ENCODE assay signal across 12 mouse cellular contexts in the genomic region with DNA sequence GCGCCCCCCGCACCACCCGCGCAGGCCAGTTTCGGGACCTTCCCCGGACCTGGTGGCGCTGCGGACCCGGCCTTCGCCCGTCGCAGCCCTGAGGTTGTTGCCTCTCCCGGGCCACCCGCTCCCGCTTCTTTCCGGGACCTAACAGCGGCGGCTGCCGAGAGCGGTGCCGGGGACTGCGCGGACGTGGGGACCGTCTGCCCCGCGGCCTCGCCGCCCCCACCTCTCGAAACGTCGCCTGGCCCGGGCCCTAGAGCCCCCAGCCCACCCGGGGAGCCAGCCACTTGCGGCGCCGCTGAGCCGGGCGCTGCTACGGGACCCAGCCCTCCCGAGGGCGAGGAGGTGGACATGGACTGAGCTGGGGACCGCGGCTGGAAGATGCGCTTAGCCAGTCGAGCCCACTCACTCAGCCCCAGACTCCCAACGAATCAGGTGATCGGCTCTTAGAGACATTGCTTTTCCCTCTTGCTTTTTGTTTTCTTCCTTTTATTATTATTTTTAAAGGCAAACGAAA. TPM values are rescaled to one million over a fixed set of nuclear protein-coding genes. Genes with fewer than 3 reads are reported as not detected.
DNase-seq lines count a peak whose midpoint lies in the region; ATAC-seq and TF ChIP-seq lines count a peak whose summit lies in the region.
"Had no signal": no experiment of that assay in that cellular context is flagged by ENCODE, and none has a peak within 500 bp of the region (broad histone marks: within the 10 kb centered on the region; RNA-seq: fewer than 3 reads in every experiment).

No protein-coding gene starts in this region.

- WGBS in forebrain, embryonic 10.5 days = under 1% methylated on average over 48 of the region's 49 CpGs
- 0% methylated on average over 39 of the region's 49 CpGs for WGBS in forebrain, embryonic 16.5 days
- under 1% methylated on average over 45 of the region's 49 CpGs for WGBS in embryonic facial prominence, embryonic 13.5 days
- WGBS in limb, embryonic 12.5 days = under 1% methylated on average over 49 of the region's 49 CpGs

- no peak overlapping the region for H3K4me2 ChIP-seq in forebrain, embryonic 16.5 days (ENCODE audit: low read length)
- 0 out of 2 replicates have a peak overlapping the region, but pooled peaks have one; percentile 5 for H3K4me2 ChIP-seq in embryonic facial prominence, embryonic 13.5 days
- H3K4me2 ChIP-seq in limb, embryonic 12.5 days = peak overlapping the region; percentile 23

- H3K4me3 ChIP-seq in forebrain, embryonic 10.5 days = peak overlapping the region; percentile 42
- H3K4me3 ChIP-seq in forebrain, embryonic 16.5 days (replicated peaks; ENCODE audit: low read length) = no peak overlapping the region; the same call in 1 of the 2 replicates
- H3K4me3 ChIP-seq in ES-Bruce4 (ENCODE audit: low read depth, low read length) = peak overlapping the region; percentile 38; the same call in 1 of the 2 replicates
- peak overlapping the region; percentile 20; the same call in 1 of the 2 replicates for H3K4me3 ChIP-seq in embryonic facial prominence, embryonic 13.5 days
- H3K4me3 ChIP-seq in limb, embryonic 12.5 days (replicated peaks) = peak overlapping the region; percentile 24

- peak overlapping the region; percentile 67 for H3K27ac ChIP-seq in forebrain, embryonic 10.5 days
- H3K27ac ChIP-seq in forebrain, embryonic 16.5 days (ENCODE audit: low read length) = no peak overlapping the region
- no peak overlapping the region for H3K27ac ChIP-seq in ES-Bruce4 (ENCODE audit: insufficient read depth, low read length)
- H3K27ac ChIP-seq in embryonic facial prominence, embryonic 13.5 days = no peak overlapping the region
- H3K27ac ChIP-seq in limb, embryonic 12.5 days = no peak overlapping the region

- no peak for TF ChIP-seq POLR2A in ES-Bruce4 (IDR thresholded peaks at IDR 0.05; ENCODE audit: insufficient read depth, low read length)

- H3K9me3 ChIP-seq in forebrain, embryonic 10.5 days = no peaks in the 10 kb centered on the region
- no peaks in the 10 kb centered on the region for H3K9me3 ChIP-seq in forebrain, embryonic 16.5 days (ENCODE audit: control insufficient read depth, low read length)
- no peaks in the 10 kb centered on the region for H3K9me3 ChIP-seq in ES-Bruce4 (replicated peaks; ENCODE audit: control insufficient read depth, insufficient read depth, low read length, poor library complexity, severe bottlenecking)
- no peaks in the 10 kb centered on the region for H3K9me3 ChIP-seq in embryonic facial prominence, embryonic 13.5 days
- H3K9me3 ChIP-seq in limb, embryonic 12.5 days = no peaks in the 10 kb centered on the region

- no peak for TF ChIP-seq EP300 in ES-Bruce4 (IDR thresholded peaks at IDR 0.05; ENCODE audit: insufficient read depth, low read depth, low read length)

- no peak for ATAC-seq in forebrain, embryonic 16.5 days
- 0 out of 2 replicates have a peak, but pooled peaks have one; percentile 2 for ATAC-seq in embryonic facial prominence, embryonic 13.5 days (ENCODE audit: insufficient number of reproducible peaks, insufficient read depth, low FRiP score, low TSS enrichment, low read depth)
- ATAC-seq in limb, embryonic 12.5 days (ENCODE audit: insufficient number of reproducible peaks, insufficient read depth, low FRiP score, low TSS enrichment, low read depth) = no peak
- no peak for ATAC-seq in erythroid progenitor cell, adult 5-6 weeks (replicated peaks; ENCODE audit: low FRiP score, poor library complexity, severe bottlenecking)

- H3K27me3 ChIP-seq in forebrain, embryonic 10.5 days (ENCODE audit: poor library complexity, severe bottlenecking) = peaks cover 100% of the 10 kb centered on the region
- H3K27me3 ChIP-seq in forebrain, embryonic 16.5 days (replicated peaks; ENCODE audit: control insufficient read depth, insufficient read depth, low read length) = peaks cover 61% of the 10 kb centered on the region
- H3K27me3 ChIP-seq in ES-Bruce4 (ENCODE audit: control insufficient read depth, insufficient read depth, low read length, poor library complexity, severe bottlenecking) = peaks cover 69% of the 10 kb centered on the region
- H3K27me3 ChIP-seq in embryonic facial prominence, embryonic 13.5 days = peaks cover 98% of the 10 kb centered on the region
- peaks cover 100% of the 10 kb centered on the region for H3K27me3 ChIP-seq in limb, embryonic 12.5 days

- peak; percentile 61 for DNase-seq in forebrain, embryonic 10.5 days (ENCODE audit: extremely low spot score, low spot score)
- DNase-seq in left cerebral cortex, adult 11 months (ENCODE audit: low spot score) = no peak
- DNase-seq in urinary bladder, postnatal 14 days (ENCODE audit: low spot score) = no peak

- no peak for TF ChIP-seq CTCF in ES-Bruce4 (IDR thresholded peaks at IDR 0.05; ENCODE audit: low read depth, low read length)

- H3K36me3 ChIP-seq in forebrain, embryonic 10.5 days (replicated peaks) = no peaks in the 10 kb centered on the region
- no peaks in the 10 kb centered on the region for H3K36me3 ChIP-seq in forebrain, embryonic 16.5 days (ENCODE audit: control insufficient read depth, insufficient read depth)
- H3K36me3 ChIP-seq in ES-Bruce4 (ENCODE audit: control insufficient read depth, insufficient read depth, low read length, poor library complexity, severe bottlenecking) = no peaks in the 10 kb centered on the region
- H3K36me3 ChIP-seq in embryonic facial prominence, embryonic 13.5 days = no peaks in the 10 kb centered on the region
- no peaks in the 10 kb centered on the region for H3K36me3 ChIP-seq in limb, embryonic 12.5 days

- H3K4me1 ChIP-seq in forebrain, embryonic 10.5 days = peaks cover 85% of the 10 kb centered on the region
- H3K4me1 ChIP-seq in forebrain, embryonic 16.5 days (replicated peaks; ENCODE audit: control insufficient read depth, insufficient read depth, low read length) = peaks cover 8% of the 10 kb centered on the region; the same call in 1 of the 2 replicates
- peaks cover 1% of the 10 kb centered on the region for H3K4me1 ChIP-seq in ES-Bruce4 (ENCODE audit: control insufficient read depth, insufficient read depth, low read length)
- H3K4me1 ChIP-seq in embryonic facial prominence, embryonic 13.5 days = peaks cover 17% of the 10 kb centered on the region
- peaks cover 13% of the 10 kb centered on the region; the same call in 1 of the 2 replicates for H3K4me1 ChIP-seq in limb, embryonic 12.5 days (replicated peaks)

- no peak overlapping the region for H3K9ac ChIP-seq in forebrain, embryonic 16.5 days (replicated peaks; ENCODE audit: low read depth, low read length)
- peak overlapping the region; percentile 16; the same call in 1 of the 2 replicates for H3K9ac ChIP-seq in ES-Bruce4 (ENCODE audit: low read depth, poor library complexity, severe bottlenecking)
- no peak overlapping the region for H3K9ac ChIP-seq in embryonic facial prominence, embryonic 13.5 days
- H3K9ac ChIP-seq in limb, embryonic 12.5 days (replicated peaks) = no peak overlapping the region

RNA-seq across cellular contexts. Expression of gene Uncx, which starts 4.2 kb away (rescaled TPM):
- polyA plus RNA-seq in forebrain, embryonic 10.5 days (2016; fragmentation: Nextera tagmentation; extraction: Ambion mirVana) = 7.7 and 9.4 TPM in 2 replicates
- polyA plus RNA-seq in forebrain, embryonic 16.5 days (2015; fragmentation: Nextera tagmentation; extraction: Ambion mirVana) = 1.6 and 6.4 TPM in 2 replicates
- not detected in 2 replicates for polyA plus RNA-seq in ES-Bruce4 (2011; ENCODE audit: insufficient read depth, insufficient read length, low read depth, missing spikeins)
- polyA plus RNA-seq in embryonic facial prominence, embryonic 13.5 days (2015; fragmentation: Nextera tagmentation; extraction: Ambion mirVana) = 2.3 and 4.4 TPM in 2 replicates
- 0.11 and 0.23 TPM in 2 replicates for polyA plus RNA-seq in limb, embryonic 12.5 days (2016; fragmentation: Nextera tagmentation; extraction: Ambion mirVana)
- total RNA-seq in erythroid progenitor cell, adult 5-6 weeks (2015; ENCODE audit: low replicate concordance) = not detected in 2 replicates
- total RNA-seq in erythroid progenitor cell, adult 5-6 weeks (2017; ENCODE audit: low replicate concordance) = not detected in 2 replicates
- total RNA-seq: granulocyte monocyte progenitor cell, adult 5-6 weeks; liver, adult 2 months; monocyte, adult 5-6 weeks had no signal
- polyA plus RNA-seq: cortical plate, adult 2 months; liver, adult 2 months had no signal
